Mouse (Mus musculus): ENCODE measurements around the gene Acsm4. TPM values are rescaled to one million over a fixed set of nuclear protein-coding genes. Genes with fewer than 3 reads are reported as not detected.

Gene Acsm4
- polyA plus RNA-seq, 1 experiment from 2014 or later: not detected

DNA sequence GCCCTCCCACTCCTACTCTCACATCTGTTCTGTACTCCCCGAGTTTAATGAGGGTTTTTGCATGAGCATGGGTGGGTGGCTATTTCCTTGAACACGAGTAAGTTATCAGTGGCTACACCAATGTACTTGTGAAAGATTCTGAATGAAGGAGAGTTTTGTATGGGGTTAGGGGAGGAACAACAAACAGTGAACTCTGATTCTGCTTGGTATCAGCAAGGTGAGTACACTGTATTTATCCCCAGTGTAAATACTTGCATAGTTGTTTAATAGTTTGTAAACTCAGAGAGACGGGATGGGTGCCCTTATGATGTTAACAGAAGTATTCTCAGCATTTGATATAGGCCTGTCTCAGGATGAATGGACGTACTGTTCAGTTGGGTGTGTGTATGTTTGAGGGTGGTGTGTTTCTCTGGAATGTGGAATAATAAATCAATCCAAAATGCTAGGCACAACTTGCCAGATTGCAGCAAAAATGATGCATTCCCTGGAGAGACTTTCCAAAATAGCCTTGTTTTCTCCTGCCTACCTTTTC, 72.4 kb downstream of the Acsm4 start:
- Histone ChIP-seq H3K27ac (no peak overlapping the region; the same call in 1 of the 2 replicates), H3K4me3 (replicated peaks) (no peak overlapping the region), H3K27me3 (no peaks in the 10 kb centered on the region), H3K36me3 (no peaks in the 10 kb centered on the region), H3K4me2 (no peak overlapping the region), H3K9me3 (replicated peaks) (no peaks in the 10 kb centered on the region), H3K9ac (no peak overlapping the region), H3K4me1 (replicated peaks) (no peaks in the 10 kb centered on the region)
- WGBS (ENCODE audit: insufficient replicate concordance): 45% methylated on average over 4 of the region's 4 CpGs
- ATAC-seq (ENCODE audit: low read depth) (no peak), DNase-seq (no peak)

Other genes starting within 250 kb of the Acsm4 start
- gene Gp2, start 230.7 kb upstream of the Acsm4 start, polyA plus RNA-seq (2015; fragmentation: Nextera tagmentation; extraction: Ambion mirVana): not detected in 2 replicates
- not detected in 2 replicates for gene Umod, start 210.7 kb upstream of the Acsm4 start, polyA plus RNA-seq (2015; fragmentation: Nextera tagmentation; extraction: Ambion mirVana)
- gene Acsm5, start 170.6 kb upstream of the Acsm4 start, polyA plus RNA-seq (2015; fragmentation: Nextera tagmentation; extraction: Ambion mirVana): 0.03 TPM in 1 of 2 replicates, not detected in the other
- gene Pdilt, start 166.5 kb upstream of the Acsm4 start, polyA plus RNA-seq (2015; fragmentation: Nextera tagmentation; extraction: Ambion mirVana): not detected in 2 replicates
- gene Acsm2, start 135.7 kb upstream of the Acsm4 start, polyA plus RNA-seq (2015; fragmentation: Nextera tagmentation; extraction: Ambion mirVana): not detected in 2 replicates
- gene Acsm1, start 83.0 kb upstream of the Acsm4 start, polyA plus RNA-seq (2015; fragmentation: Nextera tagmentation; extraction: Ambion mirVana): 0.63 and 0.68 TPM in 2 replicates
- 35.7 and 40.8 TPM in 2 replicates for gene Thumpd1, start 30.8 kb downstream of the Acsm4 start, polyA plus RNA-seq (2015; fragmentation: Nextera tagmentation; extraction: Ambion mirVana)
- 0.93 and 1.7 TPM in 2 replicates for gene Acsm3, start 70.9 kb downstream of the Acsm4 start, polyA plus RNA-seq (2015; fragmentation: Nextera tagmentation; extraction: Ambion mirVana)
- 10.7 and 10.8 TPM in 2 replicates for gene Rexo5, start 104.0 kb downstream of the Acsm4 start, polyA plus RNA-seq (2015; fragmentation: Nextera tagmentation; extraction: Ambion mirVana)
- 12.4 and 15.9 TPM in 2 replicates for gene Eri2, start 104.0 kb downstream of the Acsm4 start, polyA plus RNA-seq (2015; fragmentation: Nextera tagmentation; extraction: Ambion mirVana)
- gene Lyrm1, start 205.8 kb downstream of the Acsm4 start, polyA plus RNA-seq (2015; fragmentation: Nextera tagmentation; extraction: Ambion mirVana): 3.8 and 3.9 TPM in 2 replicates
- gene Dcun1d3, start 206.3 kb downstream of the Acsm4 start, polyA plus RNA-seq (2015; fragmentation: Nextera tagmentation; extraction: Ambion mirVana): 2.0 and 2.5 TPM in 2 replicates

All from liver, embryonic 13.5 days (tissue).